Mouse (Mus musculus): ENCODE measurements around the gene Thada.

- TF ChIP-seq CTCF (IDR thresholded peaks at IDR 0.05) (no peak), EP300 (IDR thresholded peaks at IDR 0.05) (peak; percentile 80)
These were observed 197.6 kb downstream of the Thada start for GRCm38 (mm10) chr17:84268450-84268849.
